Mouse (Mus musculus) monocyte, adult 5-6 weeks (primary cell): ENCODE data around the gene Hist1h4a. TPM values are rescaled to one million over a fixed set of nuclear protein-coding genes. Genes with fewer than 3 reads are reported as not detected.
A peak's percentile ranks its signal among the peaks of the same experiment; 100 is the strongest.

Experiments used
- ATAC-seq: fragments of 153-309, 156-312 bp; replicated peaks from 2 replicates; pipeline ENCODE4 v1.8.0; 2017; ENCODE audit warnings: mild to moderate bottlenecking; ENCODE audit not compliant: low TSS enrichment, insufficient number of reproducible peaks, severe bottlenecking, poor library complexity, low FRiP score
- total RNA-seq: library from RNA; stranded (forward); fragments of 200-1000, 200-491, 200-594 nt; gene quantifications from 3 replicates; pipeline ENCODE4 v1.2.3, GENCODE M21; 2017

The Hist1h4a gene
- total RNA-seq, 1 experiment from 2014 or later, result 43.2 TPM

DNA sequence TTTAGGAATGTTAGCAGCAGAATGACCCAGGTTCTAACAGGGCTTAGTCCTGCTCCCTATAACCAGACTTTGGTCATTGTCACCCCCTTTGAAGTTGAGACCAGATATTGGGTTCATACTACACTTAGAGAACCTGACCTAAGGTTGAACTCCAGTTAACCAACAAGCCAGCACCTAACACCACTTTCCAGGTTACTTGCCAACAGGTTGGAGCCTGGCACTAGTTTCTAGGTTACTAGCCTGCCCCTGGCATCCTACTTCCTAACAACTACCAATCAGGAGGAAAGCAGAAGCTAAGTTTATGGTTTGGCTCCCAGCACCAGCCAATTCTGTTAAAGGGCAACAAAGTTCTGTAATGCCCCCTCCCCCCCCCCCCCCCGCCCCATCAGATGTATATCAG lies 35.8 kb downstream of the Hist1h4a start:
- peak; percentile 57; the same call in 1 of the 2 replicates for ATAC-seq

DNA sequence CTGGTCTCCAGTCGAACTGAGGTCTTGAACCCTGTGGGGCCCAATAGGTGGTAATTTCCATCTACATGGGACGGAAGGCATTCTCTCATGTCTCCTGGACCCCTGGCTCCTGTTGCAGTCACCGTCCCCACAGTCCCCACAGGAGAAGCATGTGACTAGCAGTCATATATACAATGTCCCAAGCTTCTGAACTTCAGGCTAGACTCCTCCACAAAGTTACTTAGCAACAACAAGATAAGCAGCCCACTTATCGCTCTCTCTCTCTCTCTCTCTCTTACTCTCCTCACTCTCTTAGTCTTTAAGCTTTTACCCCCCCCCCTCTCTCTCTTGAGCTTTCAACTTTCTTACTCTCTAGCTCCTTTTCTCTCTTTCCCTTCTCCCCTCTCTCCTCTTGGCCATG lies 36.8 kb downstream of the Hist1h4a start:
- no peak for ATAC-seq

DNA sequence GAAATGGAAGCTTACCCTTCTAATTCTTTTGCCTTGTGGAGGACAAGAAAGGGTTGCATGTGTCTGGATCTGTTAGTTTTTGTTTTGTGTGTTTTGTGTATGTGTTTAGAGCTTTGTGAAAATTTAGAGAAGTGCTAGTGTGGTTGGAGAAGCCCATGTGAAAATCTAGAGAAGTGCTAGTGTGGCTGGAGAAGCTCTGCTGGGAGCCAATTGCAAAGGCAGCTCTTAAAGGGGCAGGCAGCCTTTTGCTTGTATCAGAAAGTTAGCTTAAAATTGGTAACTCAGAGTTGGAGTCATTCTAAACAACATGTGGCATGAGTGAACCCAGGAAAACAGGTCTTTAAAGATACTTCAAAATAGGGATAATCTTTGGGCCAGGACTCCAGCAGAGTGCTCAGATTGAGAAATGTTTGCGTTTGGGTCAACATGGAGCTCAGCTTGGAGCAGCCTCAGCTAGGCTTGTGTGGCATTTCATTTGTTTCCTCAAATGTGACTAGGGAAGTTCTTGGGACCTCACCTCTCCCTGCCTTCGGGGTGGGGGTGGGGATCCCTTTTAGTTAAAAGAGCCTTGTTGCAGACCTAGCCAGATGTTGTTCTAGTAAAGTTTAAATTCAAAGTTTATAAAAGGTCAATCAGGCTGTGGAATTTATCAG lies 43.3 kb downstream of the Hist1h4a start:
- peak; percentile 75 for ATAC-seq

DNA sequence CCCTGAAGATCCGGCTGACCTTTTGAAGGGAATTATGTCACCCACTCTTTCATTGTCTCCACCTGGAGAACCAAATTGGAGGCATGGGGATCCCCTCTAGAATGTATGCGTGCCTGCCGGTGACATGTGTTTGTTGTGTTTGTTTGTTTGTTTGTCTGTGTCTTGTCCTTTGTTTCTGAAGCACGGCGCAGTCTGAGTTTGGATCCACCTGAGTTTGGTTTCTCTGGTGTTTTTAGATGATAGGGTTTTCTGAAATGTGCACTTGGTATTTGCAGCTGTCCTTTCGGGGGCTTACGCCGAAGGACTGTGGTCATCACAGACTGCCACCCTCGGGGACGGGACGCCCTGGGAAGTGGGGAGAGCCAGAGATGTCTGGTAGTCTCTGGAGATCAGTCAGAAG lies 43.9 kb downstream of the Hist1h4a start:
- no peak for ATAC-seq

DNA sequence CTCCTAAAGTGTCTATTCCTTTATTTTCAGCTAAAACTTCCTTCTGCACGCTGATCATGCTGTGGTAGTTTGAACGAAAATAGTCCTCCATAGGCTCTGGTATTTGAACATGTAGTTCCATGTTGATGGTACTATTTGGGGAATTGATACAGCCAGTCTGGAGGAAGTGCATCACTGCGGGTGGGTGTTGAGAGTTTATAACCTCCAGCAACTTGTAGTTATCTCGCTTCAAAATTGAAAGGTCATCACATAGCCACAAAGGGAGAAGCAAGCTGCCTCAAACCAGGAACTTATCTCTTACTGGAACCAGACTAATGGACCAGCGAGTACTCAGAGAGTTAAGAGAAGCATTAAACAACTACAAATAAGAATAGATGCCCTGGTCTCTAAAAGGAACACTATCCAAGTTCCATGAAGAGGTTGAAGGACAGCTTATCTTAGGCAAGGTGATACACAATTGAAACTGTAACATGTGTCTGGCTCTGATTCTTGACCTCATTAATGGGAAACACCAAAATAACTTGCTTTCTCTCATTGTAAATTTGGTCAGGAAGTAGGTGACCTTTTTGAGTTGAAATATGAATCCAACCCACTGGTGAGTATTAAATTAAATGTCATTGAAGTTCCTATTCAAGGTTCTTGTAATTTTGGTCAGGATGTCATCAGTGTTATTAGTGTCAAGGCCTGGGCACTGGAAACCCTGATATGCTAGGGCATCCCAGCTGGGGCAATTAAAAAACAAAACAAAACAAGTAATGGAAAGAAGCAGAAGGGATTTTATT lies 44.6 kb downstream of the Hist1h4a start:
- peak; percentile 88 for ATAC-seq

Other genes starting within 250 kb of the Hist1h4a start
- 24.5 to 149 TPM (median 46.4 TPM) in 3 replicates for gene Hist1h4h, start 230.2 kb downstream of the Hist1h4a start, total RNA-seq
- 1.4 to 11.6 TPM in 2 of 3 replicates, not detected in the other for gene Hist1h2af, start 227.3 kb downstream of the Hist1h4a start, total RNA-seq
- gene Hist1h3g, start 225.8 kb downstream of the Hist1h4a start, total RNA-seq, result not detected in 3 replicates
- gene Hist1h2bh, start 217.8 kb downstream of the Hist1h4a start, total RNA-seq, result 0.21 to 4.4 TPM (median 2.1 TPM) in 3 replicates
- gene Hist1h3f, start 217.2 kb downstream of the Hist1h4a start, total RNA-seq, result 0.53 to 21.8 TPM (median 16.4 TPM) in 3 replicates
- gene Hist1h4f, start 209.6 kb downstream of the Hist1h4a start, total RNA-seq, result 42.2 to 123 TPM (median 49.9 TPM) in 3 replicates
- 16.3 to 25.9 TPM (median 21.9 TPM) in 3 replicates for gene Hist1h1d, start 208.0 kb downstream of the Hist1h4a start, total RNA-seq
- gene Hist1h3e, start 198.9 kb downstream of the Hist1h4a start, total RNA-seq, result 12.4 to 48.1 TPM (median 39.4 TPM) in 3 replicates
- 6.1 to 28.4 TPM (median 15.0 TPM) in 3 replicates for gene Hist1h2ae, start 190.0 kb downstream of the Hist1h4a start, total RNA-seq
- 86.4 to 193 TPM (median 86.9 TPM) in 3 replicates for gene Hist1h2bg, start 189.8 kb downstream of the Hist1h4a start, total RNA-seq
- 19.2 to 51.4 TPM (median 45.4 TPM) in 3 replicates for gene Hist1h2bf, start 187.0 kb downstream of the Hist1h4a start, total RNA-seq
- gene Hist1h2ad, start 186.8 kb downstream of the Hist1h4a start, total RNA-seq, result 1.5 to 92.8 TPM (median 16.7 TPM) in 3 replicates
- 1.5 to 3.3 TPM (median 2.1 TPM) in 3 replicates for gene Hist1h3d, start 185.5 kb downstream of the Hist1h4a start, total RNA-seq
- 78.9 to 170 TPM (median 90.0 TPM) in 3 replicates for gene Hist1h4d, start 179.6 kb downstream of the Hist1h4a start, total RNA-seq
- 13.1 to 35.9 TPM (median 14.5 TPM) in 3 replicates for gene Hist1h2be, start 140.1 kb downstream of the Hist1h4a start, total RNA-seq
- 81.6 to 216 TPM (median 97.2 TPM) in 3 replicates for gene Hist1h1e, start 138.7 kb downstream of the Hist1h4a start, total RNA-seq
- 5.0 to 8.9 TPM (median 8.3 TPM) in 3 replicates for gene Hist1h2ac, start 77.3 kb downstream of the Hist1h4a start, total RNA-seq
- 28.7 to 101 TPM (median 49.7 TPM) in 3 replicates for gene Hist1h2bc, start 77.0 kb downstream of the Hist1h4a start, total RNA-seq
- gene Hist1h1t, start 65.4 kb downstream of the Hist1h4a start, total RNA-seq, result not detected in 3 replicates
- 82.1 to 150 TPM (median 93.5 TPM) in 3 replicates for gene Hist1h4c, start 62.8 kb downstream of the Hist1h4a start, total RNA-seq
- 90.6 to 170 TPM (median 150 TPM) in 3 replicates for gene Hfe, start 50.4 kb downstream of the Hist1h4a start, total RNA-seq
- 589 to 739 TPM (median 677 TPM) in 3 replicates for gene Hist1h1c, start 22.4 kb downstream of the Hist1h4a start, total RNA-seq
- 6.8 TPM in 1 of 3 replicates, not detected in the others for gene Hist1h3c, start 15.6 kb downstream of the Hist1h4a start, total RNA-seq
- gene Hist1h2bb, start 14.5 kb downstream of the Hist1h4a start, total RNA-seq, result 151 to 300 TPM (median 178 TPM) in 3 replicates
- 64.3 to 74.6 TPM in 2 of 3 replicates, not detected in the other for gene Hist1h2ab, start 10.1 kb downstream of the Hist1h4a start, total RNA-seq
- gene Hist1h3b, start 9.0 kb downstream of the Hist1h4a start, total RNA-seq, result 9.7 TPM in 1 of 3 replicates, not detected in the others
- gene Hist1h4b, start 4.2 kb downstream of the Hist1h4a start, total RNA-seq, result 10.8 to 62.1 TPM (median 12.1 TPM) in 3 replicates
- gene Hist1h3a, start 1.2 kb upstream of the Hist1h4a start, total RNA-seq, result 4.6 to 86.2 TPM (median 18.3 TPM) in 3 replicates
- 55.4 to 86.3 TPM (median 64.8 TPM) in 3 replicates for gene Hist1h1a, start 2.4 kb upstream of the Hist1h4a start, total RNA-seq
- gene Trim38, start 8.7 kb upstream of the Hist1h4a start, total RNA-seq, result not detected in 3 replicates
- gene Slc17a2, start 45.8 kb upstream of the Hist1h4a start, total RNA-seq, result not detected in 3 replicates
- not detected in 3 replicates for gene Slc17a3, start 78.2 kb upstream of the Hist1h4a start, total RNA-seq
- not detected in 3 replicates for gene Slc17a1, start 106.5 kb upstream of the Hist1h4a start, total RNA-seq
- not detected in 3 replicates for gene Slc17a4, start 153.8 kb upstream of the Hist1h4a start, total RNA-seq
- gene Hist1h2ba, start 172.9 kb upstream of the Hist1h4a start, total RNA-seq, result not detected in 3 replicates
- not detected in 3 replicates for gene Hist1h2aa, start 173.2 kb upstream of the Hist1h4a start, total RNA-seq
- not detected in 3 replicates for gene Scgn, start 230.0 kb upstream of the Hist1h4a start, total RNA-seq